Mouse (Mus musculus) C2C12 (cell line): ENCODE results near the gene Reck. TPM values are rescaled to one million over a fixed set of nuclear protein-coding genes. Genes with fewer than 3 reads are reported as not detected.

Experiments
- H3K27me3 ChIP-seq: one replicate; pipeline ENCODE4 v1.6.1; 2011; ENCODE audit not compliant: control insufficient read depth, insufficient read depth, insufficient read length
- H3K36me3 ChIP-seq: one replicate; pipeline ENCODE4 v1.6.1; 2011; ENCODE audit not compliant: control insufficient read depth, insufficient read depth
- H3K4me3 ChIP-seq: one replicate; pipeline ENCODE4 v1.5.1; 2011; ENCODE audit warnings: mild to moderate bottlenecking, control low read depth; ENCODE audit not compliant: poor library complexity, insufficient read depth, severe bottlenecking
- H3K79me2 ChIP-seq: one replicate; pipeline ENCODE4 v1.6.1; 2011; ENCODE audit not compliant: control insufficient read depth, insufficient read depth
- H3K79me3 ChIP-seq: one replicate; pipeline ENCODE4 v1.6.1; 2011; ENCODE audit warnings: low read depth, control low read depth
- H3ac ChIP-seq: one replicate; pipeline ENCODE3; 2011; ENCODE audit warnings: low read depth; ENCODE audit not compliant: control insufficient read depth, insufficient read length
- CEBPB ChIP-seq: IDR thresholded peaks from one replicate; pipeline ENCODE4 v1.6.1; 2011; ENCODE audit warnings: low read depth, mild to moderate bottlenecking, control low read depth, moderate library complexity
- CTCF ChIP-seq: IDR thresholded peaks from one replicate; pipeline ENCODE4 v1.5.1; 2011; ENCODE audit not compliant: control insufficient read depth, insufficient read depth, insufficient read length
- FOSL1 ChIP-seq: IDR thresholded peaks from one replicate; pipeline ENCODE4 v1.8.0; 2011; ENCODE audit warnings: mild to moderate bottlenecking, low read length; ENCODE audit not compliant: poor library complexity, insufficient read depth, severe bottlenecking
- MAX ChIP-seq: IDR thresholded peaks from one replicate; pipeline ENCODE4 v1.6.1; 2011; ENCODE audit warnings: mild to moderate bottlenecking, control low read depth
- MYOD1 ChIP-seq: IDR thresholded peaks from one replicate; pipeline ENCODE4 v1.6.1; 2011; ENCODE audit warnings: low read depth; ENCODE audit not compliant: control insufficient read depth, insufficient read length
- MYOG ChIP-seq: IDR thresholded peaks from one replicate; pipeline ENCODE4 v1.6.1; 2011; ENCODE audit not compliant: control insufficient read depth, insufficient read length; ENCODE audit errors: extremely low read depth
- USF1 ChIP-seq: IDR thresholded peaks from one replicate; pipeline ENCODE4 v1.6.1; 2011; ENCODE audit warnings: low read depth, mild to moderate bottlenecking, control low read depth, moderate library complexity
- polyA plus RNA-seq: library from polyadenylated mRNA; unstranded; fragments of >200 nt; fragmentation: generic; extraction: Trizol; gene quantifications from one replicate; pipeline ENCODE4 v1.2.1, GENCODE M21; 2012; ENCODE audit warnings: missing spikeins

The Reck gene
- polyA plus RNA-seq, 1 experiment: 0.61 TPM

DNA sequence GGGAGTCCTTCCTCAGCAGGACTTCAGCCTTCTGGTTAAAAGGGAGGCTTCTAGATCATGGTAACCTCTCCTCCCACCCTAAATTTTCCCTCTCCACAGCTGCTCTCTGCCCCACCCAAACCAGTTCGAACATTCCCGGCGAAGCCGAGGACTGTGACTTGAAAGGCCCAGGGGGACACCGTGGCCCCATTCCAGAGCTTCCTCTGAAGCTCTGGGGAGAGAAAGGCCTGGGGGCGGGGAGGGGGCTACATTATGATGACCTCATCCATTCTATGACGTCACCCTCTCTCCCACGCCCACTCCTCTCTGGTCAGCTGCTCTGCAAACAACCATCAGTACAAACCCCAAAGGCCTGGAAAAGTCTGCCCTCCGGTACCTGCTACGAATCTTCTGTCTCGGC lies 107.9 kb downstream of the Reck start, which contains the start of gene Ccin:
Gene Ccin, plus strand, starts transcription at position 303 of the 400 bp plus-strand sequence.
- H3ac ChIP-seq: no peak within 1 kb of the TSS
- H3K27me3 ChIP-seq: no peaks in the 10 kb centered on the region
- no peaks in the 10 kb centered on the region for H3K79me2 ChIP-seq
- H3K4me3 ChIP-seq: no peak within 1 kb of the TSS
- TF ChIP-seq MYOG: no peak
- no peak for TF ChIP-seq MYOD1
- TF ChIP-seq MAX: no peak
- no peak for TF ChIP-seq FOSL1
- TF ChIP-seq CTCF: no peak
- no peak for TF ChIP-seq USF1
- no peak for TF ChIP-seq CEBPB
- H3K36me3 ChIP-seq: peaks cover 20% of the 10 kb centered on the region
- no peaks in the 10 kb centered on the region for H3K79me3 ChIP-seq

DNA sequence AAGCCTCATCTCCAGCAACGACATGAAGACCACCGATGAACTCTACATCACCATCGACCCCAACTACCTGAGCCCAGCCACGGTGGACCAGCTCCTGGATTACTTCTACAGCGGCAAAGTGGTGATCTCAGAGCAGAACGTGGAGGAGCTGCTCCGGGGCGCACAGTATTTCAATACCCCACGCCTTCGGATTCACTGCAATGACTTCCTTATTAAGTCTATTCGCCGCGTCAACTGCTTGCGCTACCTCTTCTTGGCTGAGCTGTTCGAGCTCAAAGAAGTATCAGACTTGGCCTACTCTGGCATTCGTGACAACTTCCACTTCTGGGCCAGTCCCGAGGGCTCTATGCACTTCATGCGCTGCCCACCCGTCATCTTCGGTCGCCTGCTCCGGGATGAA lies 108.4 kb downstream of the Reck start:
- H3K79me3 ChIP-seq: no peaks in the 10 kb centered on the region
- H3K4me3 ChIP-seq: no peak overlapping the region
- peaks cover 15% of the 10 kb centered on the region for H3K36me3 ChIP-seq
- no peaks in the 10 kb centered on the region for H3K27me3 ChIP-seq
- TF ChIP-seq MAX (no peak), USF1 (no peak), MYOG (no peak), FOSL1 (no peak)
- H3ac ChIP-seq: no peak overlapping the region
- H3K79me2 ChIP-seq: no peaks in the 10 kb centered on the region

DNA sequence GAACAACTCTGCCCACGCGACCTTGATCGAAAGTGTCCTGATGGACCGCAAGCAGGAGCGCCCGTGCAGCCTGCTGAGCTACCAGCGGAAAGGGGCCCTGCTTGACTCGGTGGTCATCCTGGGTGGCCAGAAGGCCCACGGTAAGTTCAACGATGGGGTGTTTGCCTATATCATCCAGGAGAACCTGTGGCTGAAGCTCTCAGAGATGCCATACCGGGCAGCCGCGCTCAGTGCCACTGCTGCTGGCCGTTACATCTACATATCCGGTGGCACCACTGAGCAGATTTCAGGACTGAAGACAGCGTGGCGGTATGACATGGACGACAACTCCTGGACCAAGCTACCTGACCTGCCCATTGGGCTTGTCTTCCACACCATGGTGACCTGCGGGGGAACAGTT lies 109.0 kb downstream of the Reck start:
- no peaks in the 10 kb centered on the region for H3K79me3 ChIP-seq
- TF ChIP-seq MAX (no peak), USF1 (no peak), MYOD1 (no peak), CTCF (no peak)
- H3ac ChIP-seq: no peak overlapping the region
- H3K4me3 ChIP-seq: no peak overlapping the region
- H3K36me3 ChIP-seq: peaks cover 10% of the 10 kb centered on the region
- no peaks in the 10 kb centered on the region for H3K27me3 ChIP-seq
- H3K79me2 ChIP-seq: no peaks in the 10 kb centered on the region

DNA sequence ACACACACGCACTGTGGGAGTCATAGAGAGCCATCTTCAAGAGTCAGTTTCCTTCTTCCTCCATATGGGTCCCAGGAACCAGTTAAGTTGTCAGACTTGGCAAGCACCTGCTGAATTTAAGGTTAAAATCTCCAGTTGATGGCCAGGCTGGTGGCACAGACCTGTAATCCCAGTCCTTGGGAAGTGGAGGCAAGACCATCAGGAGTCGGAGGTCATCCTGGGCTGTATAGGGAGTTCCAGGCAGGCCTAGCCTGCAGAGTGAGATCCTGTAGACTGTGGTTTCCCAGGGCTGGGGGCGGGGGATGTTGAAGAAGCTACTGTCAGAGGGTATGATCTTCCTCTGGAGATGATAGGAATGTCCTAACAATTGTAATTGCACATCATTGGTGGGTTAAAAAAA lies 113.6 kb downstream of the Reck start:
- Histone ChIP-seq H3ac (no peak overlapping the region), H3K4me3 (no peak overlapping the region), H3K36me3 (no peaks in the 10 kb centered on the region), H3K79me2 (no peaks in the 10 kb centered on the region), H3K27me3 (no peaks in the 10 kb centered on the region), H3K79me3 (no peaks in the 10 kb centered on the region)
- TF ChIP-seq CEBPB (no peak), FOSL1 (no peak), USF1 (no peak), CTCF (no peak), MYOG (no peak), MYOD1 (no peak), MAX (no peak)

DNA sequence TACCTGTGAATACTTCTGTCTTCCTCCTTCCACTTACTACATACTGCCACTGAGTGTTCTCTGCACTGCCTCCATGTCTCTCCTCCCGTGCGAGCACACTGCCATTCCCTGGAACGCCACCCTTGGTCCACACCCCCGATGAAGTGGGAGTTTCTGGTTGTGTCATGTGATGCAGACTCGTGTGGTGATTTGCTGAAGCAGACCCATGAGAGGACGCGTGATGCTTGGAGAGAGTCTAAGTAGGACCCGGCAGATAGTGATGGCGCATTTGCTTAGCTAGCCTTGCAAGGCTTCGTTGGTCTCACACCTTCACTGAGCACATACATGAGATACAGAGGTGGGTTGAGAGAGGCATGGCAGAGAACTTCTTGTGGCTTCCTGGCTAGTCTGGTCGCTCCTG lies 117.7 kb downstream of the Reck start:
- TF ChIP-seq MYOD1 (no peak), CTCF (no peak), CEBPB (no peak), USF1 (no peak), MAX (no peak), MYOG (no peak), FOSL1 (no peak)
- Histone ChIP-seq H3K36me3 (no peaks in the 10 kb centered on the region), H3K4me3 (no peak overlapping the region), H3ac (no peak overlapping the region), H3K79me3 (no peaks in the 10 kb centered on the region), H3K27me3 (no peaks in the 10 kb centered on the region), H3K79me2 (no peaks in the 10 kb centered on the region)

DNA sequence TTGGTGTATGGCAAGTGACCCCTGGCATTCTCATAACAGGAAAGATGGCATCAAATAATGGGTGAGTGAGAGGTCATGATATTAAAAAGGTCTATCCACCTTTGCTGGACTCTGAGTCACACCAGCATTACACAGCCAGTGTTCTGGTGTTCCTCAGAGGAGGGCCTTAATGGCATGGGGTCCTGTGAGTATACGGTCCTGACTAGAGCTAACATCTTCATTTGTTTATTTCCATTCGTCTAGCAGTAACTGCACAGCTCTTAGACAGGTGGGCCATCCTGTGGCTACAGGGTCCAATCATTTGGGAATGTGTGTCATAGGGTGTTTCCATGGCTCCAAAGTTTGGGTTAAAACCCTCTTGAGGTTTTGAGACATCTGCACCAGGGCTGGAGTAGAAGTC lies 119.0 kb downstream of the Reck start:
- Histone ChIP-seq H3ac (no peak overlapping the region), H3K27me3 (no peaks in the 10 kb centered on the region), H3K79me2 (no peaks in the 10 kb centered on the region), H3K79me3 (no peaks in the 10 kb centered on the region), H3K36me3 (no peaks in the 10 kb centered on the region), H3K4me3 (no peak overlapping the region)
- no peak for TF ChIP-seq CTCF
- TF ChIP-seq USF1: no peak
- no peak for TF ChIP-seq MYOG
- TF ChIP-seq MAX: no peak
- no peak for TF ChIP-seq FOSL1
- TF ChIP-seq MYOD1: no peak
- TF ChIP-seq CEBPB: no peak

Other genes starting within 250 kb of the Reck start
- 7.3 TPM for gene Npr2, start 243.6 kb upstream of the Reck start, polyA plus RNA-seq
- gene Spag8, start 221.9 kb upstream of the Reck start, polyA plus RNA-seq: 0.04 TPM
- 48.0 TPM for gene Hint2, start 219.1 kb upstream of the Reck start, polyA plus RNA-seq
- gene Tmem8b, start 206.6 kb upstream of the Reck start, polyA plus RNA-seq: 0.16 TPM
- 1.4 TPM for gene Fam221b, start 206.4 kb upstream of the Reck start, polyA plus RNA-seq
- not detected for gene Olfr70, start 174.7 kb upstream of the Reck start, polyA plus RNA-seq
- gene Olfr71, start 165.3 kb upstream of the Reck start, polyA plus RNA-seq: not detected
- gene Hrct1, start 148.3 kb upstream of the Reck start, polyA plus RNA-seq: 5.0 TPM
- gene Spaar, start 145.5 kb upstream of the Reck start, polyA plus RNA-seq: 0.11 TPM
- gene Olfr159, start 104.5 kb upstream of the Reck start, polyA plus RNA-seq: not detected
- not detected for gene Olfr156, start 51.6 kb upstream of the Reck start, polyA plus RNA-seq
- gene Olfr157, start 35.3 kb upstream of the Reck start, polyA plus RNA-seq: not detected
- not detected for gene Olfr155, start 24.0 kb upstream of the Reck start, polyA plus RNA-seq
- 101 TPM for gene Glipr2, start 81.9 kb downstream of the Reck start, polyA plus RNA-seq
- gene Ccin, start 108.0 kb downstream of the Reck start, polyA plus RNA-seq: 0.04 TPM
- gene Clta, start 128.9 kb downstream of the Reck start, polyA plus RNA-seq: 470 TPM
- 15.1 TPM for gene Gne, start 208.6 kb downstream of the Reck start, polyA plus RNA-seq